Mouse (Mus musculus) heart, adult 8-10 months (tissue): ENCODE measurements around the gene 1810030O07Rik. TPM values are rescaled to one million over a fixed set of nuclear protein-coding genes. Genes with fewer than 3 reads are reported as not detected.
"Not testable (repeated sequence)": the region's sequence is repeated elsewhere in the genome, so short reads cannot be mapped to it uniquely, and the experiment has no call there.

Experiments
- DNase-seq: peaks from one replicate; pipeline ENCODE4 v3.0.0; 2022; ENCODE audit warnings: low spot score
- total RNA-seq, 4 experiments: library from RNA; stranded (reverse); gene quantifications; 2 replicates each; pipeline ENCODE4 v1.2.4; 2022

1810030O07Rik gene
- 10 to 100 TPM; 11.6 to 17.1 (median 13.6) TPM for total RNA-seq

- peak; percentile 91 for DNase-seq
Observed at GRCm38 (mm10) chrX:12673054-12673775, at the start of gene 1810030O07Rik. Gene 1810030O07Rik (minus strand): TSS chrX:12673668.

GRCm38 (mm10) chrX:12716036-12716435 lies 42.6 kb upstream of the 1810030O07Rik start:
- DNase-seq: no peak

- DNase-seq: no peak
Observed at GRCm38 (mm10) chrX:12713796-12714195, 40.3 kb upstream of the 1810030O07Rik start.

- DNase-seq: no peak
Observed at GRCm38 (mm10) chrX:12686910-12687309, 13.4 kb upstream of the 1810030O07Rik start.

- DNase-seq: no peak
Observed at GRCm38 (mm10) chrX:12686071-12686470, 12.6 kb upstream of the 1810030O07Rik start.

GRCm38 (mm10) chrX:12677396-12677795 lies 3.9 kb upstream of the 1810030O07Rik start:
- peak; percentile 51 for DNase-seq

- DNase-seq: no peak
Observed at GRCm38 (mm10) chrX:12653879-12654278, 19.6 kb downstream of the 1810030O07Rik start.

GRCm38 (mm10) chrX:12651906-12652305 lies 21.6 kb downstream of the 1810030O07Rik start:
- no peak for DNase-seq

- peak; percentile 21 for DNase-seq
Observed at GRCm38 (mm10) chrX:12645531-12646304, 27.8 kb downstream of the 1810030O07Rik start.

GRCm38 (mm10) chrX:12644976-12645375 lies 28.5 kb downstream of the 1810030O07Rik start:
- no peak for DNase-seq

GRCm38 (mm10) chrX:12625131-12625530 lies 48.3 kb downstream of the 1810030O07Rik start:
- DNase-seq: no peak

GRCm38 (mm10) chrX:12612360-12612759 lies 61.1 kb downstream of the 1810030O07Rik start:
- DNase-seq: not testable (repeated sequence)

- no peak for DNase-seq
Observed at GRCm38 (mm10) chrX:12611211-12611610, 62.3 kb downstream of the 1810030O07Rik start.

GRCm38 (mm10) chrX:12610541-12610940 lies 62.9 kb downstream of the 1810030O07Rik start:
- DNase-seq: not testable (repeated sequence)

Other genes with a start within 250 kb of the 1810030O07Rik start
- gene Atp6ap2, start 85.9 kb downstream of the 1810030O07Rik start, total RNA-seq: 10 to 100 TPM; 16.3 to 20.2 (median 17.9) TPM
- 10 to 100 TPM; 20.9 to 30.2 (median 24.3) TPM for gene Med14, start 88.4 kb upstream of the 1810030O07Rik start, total RNA-seq